Mouse (Mus musculus): ENCODE measurements around the gene Mbtps2. TPM values are rescaled to one million over a fixed set of nuclear protein-coding genes. Genes with fewer than 3 reads are reported as not detected.

Gene Mbtps2
- total and polyA plus RNA-seq, 2 experiments = 3.8 to 5.5 TPM

- no peak for DNase-seq (ENCODE audit: extremely low read depth, low read depth, low spot score)
- H3K4me3 ChIP-seq (ENCODE audit: insufficient read depth, low read depth, low read length) = no peak overlapping the region
- no peaks in the 10 kb centered on the region for H3K36me3 ChIP-seq (ENCODE audit: control insufficient read depth, insufficient read depth, low read length)
- no peaks in the 10 kb centered on the region for H3K27me3 ChIP-seq (ENCODE audit: control insufficient read depth, insufficient read depth, low read length)
- H3K4me1 ChIP-seq (ENCODE audit: control insufficient read depth, insufficient read depth, low read length) = 0 out of 2 replicates have a peak, but pooled peaks cover 2% of the 10 kb centered on the region
- 75% methylated on average over 5 of the region's 5 CpGs for WGBS
- no peak overlapping the region for H3K27ac ChIP-seq (replicated peaks; ENCODE audit: insufficient read depth, low read depth, low read length)
- H3K9ac ChIP-seq (ENCODE audit: low read depth, low read length) = no peak overlapping the region
- TF ChIP-seq POLR2A (IDR thresholded peaks at IDR 0.05; ENCODE audit: extremely low read depth, insufficient read depth, low read length) = no peak
- TF ChIP-seq CTCF (IDR thresholded peaks at IDR 0.05; ENCODE audit: low read depth, low read length) = no peak
- H3K79me2 ChIP-seq (ENCODE audit: control insufficient read depth, insufficient read depth, low read length) = peaks cover 4% of the 10 kb centered on the region; the same call in 1 of the 2 replicates
Measured at GRCm38 (mm10) chrX:157596802-157597201, 1.7 kb downstream of the Mbtps2 start.

- H3K4me1 ChIP-seq (ENCODE audit: control insufficient read depth, insufficient read depth, low read length) = 0 out of 2 replicates have a peak, but pooled peaks cover 2% of the 10 kb centered on the region
- H3K9ac ChIP-seq (ENCODE audit: low read depth, low read length) = no peak overlapping the region
- DNase-seq (ENCODE audit: extremely low read depth, low read depth, low spot score) = no peak
- H3K27ac ChIP-seq (replicated peaks; ENCODE audit: insufficient read depth, low read depth, low read length) = no peak overlapping the region
- H3K79me2 ChIP-seq (ENCODE audit: control insufficient read depth, insufficient read depth, low read length) = peaks cover 4% of the 10 kb centered on the region; the same call in 1 of the 2 replicates
- no peaks in the 10 kb centered on the region for H3K27me3 ChIP-seq (ENCODE audit: control insufficient read depth, insufficient read depth, low read length)
- 73% methylated on average over 6 of the region's 6 CpGs for WGBS
- H3K4me3 ChIP-seq (ENCODE audit: insufficient read depth, low read depth, low read length) = no peak overlapping the region
- TF ChIP-seq POLR2A (IDR thresholded peaks at IDR 0.05; ENCODE audit: extremely low read depth, insufficient read depth, low read length) = no peak
- TF ChIP-seq CTCF (IDR thresholded peaks at IDR 0.05; ENCODE audit: low read depth, low read length) = no peak
- no peaks in the 10 kb centered on the region for H3K36me3 ChIP-seq (ENCODE audit: control insufficient read depth, insufficient read depth, low read length)
Measured at GRCm38 (mm10) chrX:157595927-157596326, 2.6 kb downstream of the Mbtps2 start.

GRCm38 (mm10) chrX:157594606-157595005, 3.9 kb downstream of the Mbtps2 start:
- peaks cover 4% of the 10 kb centered on the region; the same call in 1 of the 2 replicates for H3K79me2 ChIP-seq (ENCODE audit: control insufficient read depth, insufficient read depth, low read length)
- no peak overlapping the region for H3K27ac ChIP-seq (replicated peaks; ENCODE audit: insufficient read depth, low read depth, low read length)
- no peaks in the 10 kb centered on the region for H3K36me3 ChIP-seq (ENCODE audit: control insufficient read depth, insufficient read depth, low read length)
- no peak for DNase-seq (ENCODE audit: extremely low read depth, low read depth, low spot score)
- TF ChIP-seq POLR2A (IDR thresholded peaks at IDR 0.05; ENCODE audit: extremely low read depth, insufficient read depth, low read length) (no peak), CTCF (IDR thresholded peaks at IDR 0.05; ENCODE audit: low read depth, low read length) (no peak)
- 0 out of 2 replicates have a peak, but pooled peaks cover 2% of the 10 kb centered on the region for H3K4me1 ChIP-seq (ENCODE audit: control insufficient read depth, insufficient read depth, low read length)
- H3K9ac ChIP-seq (ENCODE audit: low read depth, low read length) = no peak overlapping the region
- no peak overlapping the region for H3K4me3 ChIP-seq (ENCODE audit: insufficient read depth, low read depth, low read length)
- no peaks in the 10 kb centered on the region for H3K27me3 ChIP-seq (ENCODE audit: control insufficient read depth, insufficient read depth, low read length)
- WGBS = 88% methylated on average over 2 of the region's 2 CpGs

- Histone ChIP-seq H3K36me3 (ENCODE audit: control insufficient read depth, insufficient read depth, low read length) (no peaks in the 10 kb centered on the region), H3K27me3 (ENCODE audit: control insufficient read depth, insufficient read depth, low read length) (no peaks in the 10 kb centered on the region), H3K4me3 (ENCODE audit: insufficient read depth, low read depth, low read length) (no peak overlapping the region), H3K79me2 (ENCODE audit: control insufficient read depth, insufficient read depth, low read length) (no peaks in the 10 kb centered on the region), H3K9ac (ENCODE audit: low read depth, low read length) (no peak overlapping the region), H3K4me1 (ENCODE audit: control insufficient read depth, insufficient read depth, low read length) (no peaks in the 10 kb centered on the region), H3K27ac (replicated peaks; ENCODE audit: insufficient read depth, low read depth, low read length) (no peak overlapping the region)
- no peak for DNase-seq (ENCODE audit: extremely low read depth, low read depth, low spot score)
- WGBS = 89% methylated on average over 5 of the region's 5 CpGs
- TF ChIP-seq POLR2A (IDR thresholded peaks at IDR 0.05; ENCODE audit: extremely low read depth, insufficient read depth, low read length) (no peak), CTCF (IDR thresholded peaks at IDR 0.05; ENCODE audit: low read depth, low read length) (no peak)
Measured at GRCm38 (mm10) chrX:157587001-157587400, 11.5 kb downstream of the Mbtps2 start.

DNA sequence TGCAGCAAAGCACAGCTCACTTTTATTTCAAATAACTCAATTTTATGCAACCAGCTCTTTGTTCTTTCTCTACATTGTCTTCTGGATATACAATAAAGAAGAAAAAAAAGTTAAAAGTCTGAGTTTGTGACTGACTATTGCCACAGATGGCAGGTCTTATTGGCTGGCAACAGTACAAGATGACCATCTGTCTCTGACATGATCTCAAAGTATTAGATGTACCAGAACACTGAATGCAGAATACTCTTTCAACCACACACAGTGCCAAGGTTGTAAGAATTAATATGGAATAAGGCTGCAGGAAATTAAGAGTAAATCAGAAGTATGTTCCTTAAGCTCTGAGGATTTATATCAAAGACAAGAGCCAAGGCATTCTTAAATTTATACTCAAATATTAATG, 12.1 kb downstream of the Mbtps2 start:
- TF ChIP-seq CTCF (IDR thresholded peaks at IDR 0.05; ENCODE audit: low read depth, low read length) (no peak), POLR2A (IDR thresholded peaks at IDR 0.05; ENCODE audit: extremely low read depth, insufficient read depth, low read length) (no peak)
- Histone ChIP-seq H3K36me3 (ENCODE audit: control insufficient read depth, insufficient read depth, low read length) (no peaks in the 10 kb centered on the region), H3K27me3 (ENCODE audit: control insufficient read depth, insufficient read depth, low read length) (no peaks in the 10 kb centered on the region), H3K9ac (ENCODE audit: low read depth, low read length) (no peak overlapping the region), H3K27ac (replicated peaks; ENCODE audit: insufficient read depth, low read depth, low read length) (no peak overlapping the region), H3K4me1 (ENCODE audit: control insufficient read depth, insufficient read depth, low read length) (no peaks in the 10 kb centered on the region), H3K4me3 (ENCODE audit: insufficient read depth, low read depth, low read length) (no peak overlapping the region), H3K79me2 (ENCODE audit: control insufficient read depth, insufficient read depth, low read length) (no peaks in the 10 kb centered on the region)
- no peak for DNase-seq (ENCODE audit: extremely low read depth, low read depth, low spot score)

- Histone ChIP-seq H3K4me3 (ENCODE audit: insufficient read depth, low read depth, low read length) (no peak overlapping the region), H3K27me3 (ENCODE audit: control insufficient read depth, insufficient read depth, low read length) (no peaks in the 10 kb centered on the region), H3K36me3 (ENCODE audit: control insufficient read depth, insufficient read depth, low read length) (no peaks in the 10 kb centered on the region; the same call in 1 of the 2 replicates), H3K4me1 (ENCODE audit: control insufficient read depth, insufficient read depth, low read length) (no peaks in the 10 kb centered on the region), H3K9ac (ENCODE audit: low read depth, low read length) (no peak overlapping the region), H3K79me2 (ENCODE audit: control insufficient read depth, insufficient read depth, low read length) (no peaks in the 10 kb centered on the region), H3K27ac (replicated peaks; ENCODE audit: insufficient read depth, low read depth, low read length) (no peak overlapping the region)
- no peak for DNase-seq (ENCODE audit: extremely low read depth, low read depth, low spot score)
- 93% methylated on average over 6 of the region's 6 CpGs for WGBS
- TF ChIP-seq CTCF (IDR thresholded peaks at IDR 0.05; ENCODE audit: low read depth, low read length) (no peak), POLR2A (IDR thresholded peaks at IDR 0.05; ENCODE audit: extremely low read depth, insufficient read depth, low read length) (no peak)
Measured at GRCm38 (mm10) chrX:157579108-157579614, 19.4 kb downstream of the Mbtps2 start.

Data from liver, adult 2 months (tissue).